Mouse (Mus musculus): ENCODE data around the gene Xrra1. TPM values are rescaled to one million over a fixed set of nuclear protein-coding genes. Genes with fewer than 3 reads are reported as not detected.
"Not testable (repeated sequence)": the region's sequence is repeated elsewhere in the genome, so short reads cannot be mapped to it uniquely, and the experiment has no call there.

The Xrra1 gene
- polyA plus RNA-seq, 1 experiment from 2014 or later = 1.1 TPM

GRCm38 (mm10) chr7:99919971-99920370, 61.1 kb downstream of the Xrra1 start:
- Histone ChIP-seq H3K4me1 (replicated peaks; ENCODE audit: control insufficient read depth, insufficient read depth, low read length) (peaks cover 13% of the 10 kb centered on the region), H3K27me3 (ENCODE audit: control insufficient read depth, insufficient read depth, low read length) (peaks cover 5% of the 10 kb centered on the region; the same call in 1 of the 2 replicates), H3K9ac (no peak overlapping the region), H3K36me3 (replicated peaks; ENCODE audit: control insufficient read depth, insufficient read depth) (peaks cover 33% of the 10 kb centered on the region), H3K9me3 (ENCODE audit: control insufficient read depth, low read length) (no peaks in the 10 kb centered on the region), H3K27ac (no peak overlapping the region), H3K4me3 (replicated peaks; ENCODE audit: low read length) (no peak overlapping the region), H3K4me2 (replicated peaks) (no peak overlapping the region)
- no peak for DNase-seq (ENCODE audit: low spot score)
- ATAC-seq (ENCODE audit: low FRiP score) = no peak
- WGBS = 96% methylated on average over 6 of the region's 6 CpGs

GRCm38 (mm10) chr7:99920416-99920815, 61.5 kb downstream of the Xrra1 start:
- Histone ChIP-seq H3K4me3 (replicated peaks; ENCODE audit: low read length) (no peak overlapping the region), H3K27me3 (ENCODE audit: control insufficient read depth, insufficient read depth, low read length) (peaks cover 5% of the 10 kb centered on the region; the same call in 1 of the 2 replicates), H3K9me3 (ENCODE audit: control insufficient read depth, low read length) (no peaks in the 10 kb centered on the region), H3K4me1 (replicated peaks; ENCODE audit: control insufficient read depth, insufficient read depth, low read length) (peaks cover 13% of the 10 kb centered on the region), H3K27ac (no peak overlapping the region), H3K9ac (no peak overlapping the region), H3K36me3 (replicated peaks; ENCODE audit: control insufficient read depth, insufficient read depth) (peaks cover 37% of the 10 kb centered on the region), H3K4me2 (replicated peaks) (no peak overlapping the region)
- 85% methylated on average over 2 of the region's 2 CpGs for WGBS
- ATAC-seq (ENCODE audit: low FRiP score) (no peak), DNase-seq (ENCODE audit: low spot score) (no peak)

GRCm38 (mm10) chr7:99926916-99927714, 68.2 kb downstream of the Xrra1 start:
- Histone ChIP-seq H3K4me3 (replicated peaks; ENCODE audit: low read length) (no peak overlapping the region), H3K9ac (no peak overlapping the region), H3K27ac (no peak overlapping the region), H3K9me3 (ENCODE audit: control insufficient read depth, low read length) (no peaks in the 10 kb centered on the region), H3K27me3 (ENCODE audit: control insufficient read depth, insufficient read depth, low read length) (no peaks in the 10 kb centered on the region), H3K4me1 (replicated peaks; ENCODE audit: control insufficient read depth, insufficient read depth, low read length) (no peaks in the 10 kb centered on the region), H3K36me3 (replicated peaks; ENCODE audit: control insufficient read depth, insufficient read depth) (peaks cover 44% of the 10 kb centered on the region), H3K4me2 (replicated peaks) (no peak overlapping the region)
- 79% methylated on average over 10 of the region's 10 CpGs for WGBS
- peak; percentile 68 for DNase-seq (ENCODE audit: low spot score)
- no peak for ATAC-seq (ENCODE audit: low FRiP score)

GRCm38 (mm10) chr7:99935758-99936157, 76.8 kb downstream of the Xrra1 start:
- DNase-seq (ENCODE audit: low spot score) = no peak
- WGBS = 87% methylated on average over 1 of the region's 1 CpGs
- H3K4me2 ChIP-seq (replicated peaks) = no peak overlapping the region

GRCm38 (mm10) chr7:99940669-99941068, 81.8 kb downstream of the Xrra1 start:
- H3K9me3 ChIP-seq (ENCODE audit: control insufficient read depth, low read length) = no peaks in the 10 kb centered on the region

More at GRCm38 (mm10) chr7:99935758-99936157, 76.8 kb downstream of the Xrra1 start:
- no peak overlapping the region for H3K4me3 ChIP-seq (replicated peaks; ENCODE audit: low read length)
- no peak overlapping the region for H3K27ac ChIP-seq
- H3K36me3 ChIP-seq (replicated peaks; ENCODE audit: control insufficient read depth, insufficient read depth) = peaks cover 35% of the 10 kb centered on the region
- H3K4me1 ChIP-seq (replicated peaks; ENCODE audit: control insufficient read depth, insufficient read depth, low read length) = no peaks in the 10 kb centered on the region
- no peaks in the 10 kb centered on the region for H3K9me3 ChIP-seq (ENCODE audit: control insufficient read depth, low read length)
- H3K27me3 ChIP-seq (ENCODE audit: control insufficient read depth, insufficient read depth, low read length) = no peaks in the 10 kb centered on the region
- no peak overlapping the region for H3K9ac ChIP-seq
- ATAC-seq (ENCODE audit: low FRiP score) = no peak

GRCm38 (mm10) chr7:99944520-99944919, 85.6 kb downstream of the Xrra1 start:
- no peak for ATAC-seq (ENCODE audit: low FRiP score)
- Histone ChIP-seq H3K27me3 (ENCODE audit: control insufficient read depth, insufficient read depth, low read length) (no peaks in the 10 kb centered on the region), H3K4me1 (replicated peaks; ENCODE audit: control insufficient read depth, insufficient read depth, low read length) (no peaks in the 10 kb centered on the region), H3K4me3 (replicated peaks; ENCODE audit: low read length) (no peak overlapping the region), H3K9me3 (ENCODE audit: control insufficient read depth, low read length) (no peaks in the 10 kb centered on the region), H3K9ac (no peak overlapping the region), H3K27ac (no peak overlapping the region), H3K36me3 (replicated peaks; ENCODE audit: control insufficient read depth, insufficient read depth) (peaks cover 66% of the 10 kb centered on the region), H3K4me2 (replicated peaks) (no peak overlapping the region)
- DNase-seq (ENCODE audit: low spot score) = no peak
- WGBS = 99% methylated on average over 3 of the region's 3 CpGs

More at GRCm38 (mm10) chr7:99940669-99941068, 81.8 kb downstream of the Xrra1 start:
- 100% methylated on average over 1 of the region's 1 CpGs for WGBS
- Histone ChIP-seq H3K27me3 (ENCODE audit: control insufficient read depth, insufficient read depth, low read length) (no peaks in the 10 kb centered on the region), H3K4me1 (replicated peaks; ENCODE audit: control insufficient read depth, insufficient read depth, low read length) (no peaks in the 10 kb centered on the region), H3K4me2 (replicated peaks) (no peak overlapping the region), H3K36me3 (replicated peaks; ENCODE audit: control insufficient read depth, insufficient read depth) (peaks cover 57% of the 10 kb centered on the region), H3K4me3 (replicated peaks; ENCODE audit: low read length) (no peak overlapping the region), H3K27ac (no peak overlapping the region), H3K9ac (no peak overlapping the region)
- DNase-seq (ENCODE audit: low spot score) = no peak
- ATAC-seq (ENCODE audit: low FRiP score) = no peak

- not testable (repeated sequence) for DNase-seq (ENCODE audit: low spot score); H3K9ac ChIP-seq; H3K27ac ChIP-seq; H3K4me2 ChIP-seq (replicated peaks); H3K27me3 ChIP-seq (ENCODE audit: control insufficient read depth, insufficient read depth, low read length); H3K4me3 ChIP-seq (replicated peaks; ENCODE audit: low read length); H3K9me3 ChIP-seq (ENCODE audit: control insufficient read depth, low read length); ATAC-seq (ENCODE audit: low FRiP score); H3K4me1 ChIP-seq (replicated peaks; ENCODE audit: control insufficient read depth, insufficient read depth, low read length)
- WGBS = 94% methylated on average over 22 of the region's 22 CpGs
- peaks cover 61% of the 10 kb centered on the region for H3K36me3 ChIP-seq (replicated peaks; ENCODE audit: control insufficient read depth, insufficient read depth)
Measured at GRCm38 (mm10) chr7:99945012-99945411, 86.1 kb downstream of the Xrra1 start.

GRCm38 (mm10) chr7:99945939-99946338, 87.0 kb downstream of the Xrra1 start:
- H3K27me3 ChIP-seq (ENCODE audit: control insufficient read depth, insufficient read depth, low read length) = no peaks in the 10 kb centered on the region
- DNase-seq (ENCODE audit: low spot score) (no peak), ATAC-seq (ENCODE audit: low FRiP score) (no peak)
- H3K27ac ChIP-seq = no peak overlapping the region
- H3K4me1 ChIP-seq (replicated peaks; ENCODE audit: control insufficient read depth, insufficient read depth, low read length) = no peaks in the 10 kb centered on the region
- 92% methylated on average over 3 of the region's 3 CpGs for WGBS
- no peak overlapping the region for H3K9ac ChIP-seq
- H3K36me3 ChIP-seq (replicated peaks; ENCODE audit: control insufficient read depth, insufficient read depth) = peaks cover 54% of the 10 kb centered on the region
- H3K4me3 ChIP-seq (replicated peaks; ENCODE audit: low read length) = no peak overlapping the region
- no peaks in the 10 kb centered on the region for H3K9me3 ChIP-seq (ENCODE audit: control insufficient read depth, low read length)
- H3K4me2 ChIP-seq (replicated peaks) = no peak overlapping the region

GRCm38 (mm10) chr7:99946356-99946755, 87.4 kb downstream of the Xrra1 start:
- no peak overlapping the region for H3K4me2 ChIP-seq (replicated peaks)
- H3K9me3 ChIP-seq (ENCODE audit: control insufficient read depth, low read length) = no peaks in the 10 kb centered on the region
- WGBS = 91% methylated on average over 4 of the region's 4 CpGs
- no peak overlapping the region for H3K9ac ChIP-seq
- H3K4me3 ChIP-seq (replicated peaks; ENCODE audit: low read length) = no peak overlapping the region
- no peaks in the 10 kb centered on the region for H3K27me3 ChIP-seq (ENCODE audit: control insufficient read depth, insufficient read depth, low read length)
- no peaks in the 10 kb centered on the region for H3K4me1 ChIP-seq (replicated peaks; ENCODE audit: control insufficient read depth, insufficient read depth, low read length)
- ATAC-seq (ENCODE audit: low FRiP score) (no peak), DNase-seq (ENCODE audit: low spot score) (no peak)
- H3K36me3 ChIP-seq (replicated peaks; ENCODE audit: control insufficient read depth, insufficient read depth) = peaks cover 51% of the 10 kb centered on the region
- no peak overlapping the region for H3K27ac ChIP-seq

Data from hindbrain, embryonic 14.5 days (tissue).